Mouse (Mus musculus): ENCODE measurements around the gene Pak1ip1. TPM values are rescaled to one million over a fixed set of nuclear protein-coding genes. Genes with fewer than 3 reads are reported as not detected.

The Pak1ip1 gene
- polyA plus RNA-seq, 1 experiment from 2014 or later, result 92.0 TPM

GRCm38 (mm10) chr13:41016797-41017405 lies 16.1 kb downstream of the Pak1ip1 start:
- H3K4me3 ChIP-seq (ENCODE audit: low read depth, low read length), result peak overlapping the region; percentile 63
- WGBS, result 35% methylated on average over 12 of the region's 12 CpGs
- DNase-seq (ENCODE audit: low spot score) (no peak), ATAC-seq (replicated peaks; ENCODE audit: low FRiP score) (no peak; the same call in 1 of the 2 replicates)
- H3K9me3 ChIP-seq (ENCODE audit: control insufficient read depth, low read length), result no peaks in the 10 kb centered on the region
- peaks cover 5% of the 10 kb centered on the region; the same call in 1 of the 2 replicates for H3K4me1 ChIP-seq (replicated peaks; ENCODE audit: control insufficient read depth, insufficient read depth, low read length)
- no peaks in the 10 kb centered on the region for H3K27me3 ChIP-seq (ENCODE audit: control insufficient read depth, insufficient read depth, low read length)
- H3K36me3 ChIP-seq (ENCODE audit: control insufficient read depth, insufficient read depth, low read length), result peaks cover 4% of the 10 kb centered on the region; the same call in 1 of the 2 replicates
- peak overlapping the region; percentile 81 for H3K9ac ChIP-seq (ENCODE audit: low read length)
- peak overlapping the region; percentile 59; the same call in 1 of the 2 replicates for H3K27ac ChIP-seq (ENCODE audit: low read depth, low read length)
- H3K4me2 ChIP-seq (ENCODE audit: low read depth, low read length, severe bottlenecking), result peak overlapping the region; percentile 81

GRCm38 (mm10) chr13:41017832-41018231 lies 17.0 kb downstream of the Pak1ip1 start:
- ATAC-seq (replicated peaks; ENCODE audit: low FRiP score) (no peak), DNase-seq (ENCODE audit: low spot score) (no peak)
- WGBS, result 92% methylated on average over 4 of the region's 4 CpGs
- Histone ChIP-seq H3K4me1 (replicated peaks; ENCODE audit: control insufficient read depth, insufficient read depth, low read length) (peaks cover 5% of the 10 kb centered on the region; the same call in 1 of the 2 replicates), H3K9ac (ENCODE audit: low read length) (no peak overlapping the region), H3K4me3 (ENCODE audit: low read depth, low read length) (peak overlapping the region; percentile 63; the same call in 1 of the 2 replicates), H3K27me3 (ENCODE audit: control insufficient read depth, insufficient read depth, low read length) (no peaks in the 10 kb centered on the region), H3K36me3 (ENCODE audit: control insufficient read depth, insufficient read depth, low read length) (no peaks in the 10 kb centered on the region; the same call in 1 of the 2 replicates), H3K9me3 (ENCODE audit: control insufficient read depth, low read length) (no peaks in the 10 kb centered on the region), H3K27ac (ENCODE audit: low read depth, low read length) (no peak overlapping the region), H3K4me2 (ENCODE audit: low read depth, low read length, severe bottlenecking) (no peak overlapping the region)

- Histone ChIP-seq H3K4me2 (ENCODE audit: low read depth, low read length, severe bottlenecking) (no peak overlapping the region), H3K9me3 (ENCODE audit: control insufficient read depth, low read length) (no peaks in the 10 kb centered on the region), H3K4me1 (replicated peaks; ENCODE audit: control insufficient read depth, insufficient read depth, low read length) (peaks cover 5% of the 10 kb centered on the region; the same call in 1 of the 2 replicates), H3K36me3 (ENCODE audit: control insufficient read depth, insufficient read depth, low read length) (no peaks in the 10 kb centered on the region; the same call in 1 of the 2 replicates), H3K27me3 (ENCODE audit: control insufficient read depth, insufficient read depth, low read length) (no peaks in the 10 kb centered on the region), H3K4me3 (ENCODE audit: low read depth, low read length) (no peak overlapping the region), H3K9ac (ENCODE audit: low read length) (no peak overlapping the region), H3K27ac (ENCODE audit: low read depth, low read length) (no peak overlapping the region)
- no peak for DNase-seq (ENCODE audit: low spot score)
- ATAC-seq (replicated peaks; ENCODE audit: low FRiP score), result no peak
- whole genome bisulfite sequencing, result 95% methylated on average over 9 of the region's 9 CpGs
These were observed 17.4 kb downstream of the Pak1ip1 start for GRCm38 (mm10) chr13:41018236-41018635.

GRCm38 (mm10) chr13:41018756-41019591 lies 18.2 kb downstream of the Pak1ip1 start:
- DNase-seq (ENCODE audit: low spot score), result no peak
- H3K4me2 ChIP-seq (ENCODE audit: low read depth, low read length, severe bottlenecking), result no peak overlapping the region
- H3K9me3 ChIP-seq (ENCODE audit: control insufficient read depth, low read length), result no peaks in the 10 kb centered on the region
- no peak for ATAC-seq (replicated peaks; ENCODE audit: low FRiP score)
- H3K27me3 ChIP-seq (ENCODE audit: control insufficient read depth, insufficient read depth, low read length), result no peaks in the 10 kb centered on the region
- no peak overlapping the region for H3K4me3 ChIP-seq (ENCODE audit: low read depth, low read length)
- H3K9ac ChIP-seq (ENCODE audit: low read length), result no peak overlapping the region
- H3K36me3 ChIP-seq (ENCODE audit: control insufficient read depth, insufficient read depth, low read length), result no peaks in the 10 kb centered on the region; the same call in 1 of the 2 replicates
- no peak overlapping the region for H3K27ac ChIP-seq (ENCODE audit: low read depth, low read length)
- 94% methylated on average over 13 of the region's 13 CpGs for WGBS
- H3K4me1 ChIP-seq (replicated peaks; ENCODE audit: control insufficient read depth, insufficient read depth, low read length), result peaks cover 5% of the 10 kb centered on the region; the same call in 1 of the 2 replicates

GRCm38 (mm10) chr13:41020494-41020893 lies 19.7 kb downstream of the Pak1ip1 start:
- Histone ChIP-seq H3K27ac (ENCODE audit: low read depth, low read length) (no peak overlapping the region), H3K27me3 (ENCODE audit: control insufficient read depth, insufficient read depth, low read length) (no peaks in the 10 kb centered on the region), H3K4me3 (ENCODE audit: low read depth, low read length) (no peak overlapping the region), H3K4me2 (ENCODE audit: low read depth, low read length, severe bottlenecking) (no peak overlapping the region), H3K9me3 (ENCODE audit: control insufficient read depth, low read length) (no peaks in the 10 kb centered on the region), H3K9ac (ENCODE audit: low read length) (no peak overlapping the region), H3K36me3 (ENCODE audit: control insufficient read depth, insufficient read depth, low read length) (no peaks in the 10 kb centered on the region; the same call in 1 of the 2 replicates), H3K4me1 (replicated peaks; ENCODE audit: control insufficient read depth, insufficient read depth, low read length) (peaks cover 5% of the 10 kb centered on the region; the same call in 1 of the 2 replicates)
- 78% methylated on average over 7 of the region's 7 CpGs for WGBS
- DNase-seq (ENCODE audit: low spot score), result no peak
- ATAC-seq (replicated peaks; ENCODE audit: low FRiP score), result no peak

- Histone ChIP-seq H3K4me3 (ENCODE audit: low read depth, low read length) (no peak overlapping the region), H3K4me1 (replicated peaks; ENCODE audit: control insufficient read depth, insufficient read depth, low read length) (peaks cover 5% of the 10 kb centered on the region; the same call in 1 of the 2 replicates), H3K36me3 (ENCODE audit: control insufficient read depth, insufficient read depth, low read length) (no peaks in the 10 kb centered on the region; the same call in 1 of the 2 replicates), H3K27ac (ENCODE audit: low read depth, low read length) (no peak overlapping the region), H3K9ac (ENCODE audit: low read length) (no peak overlapping the region), H3K4me2 (ENCODE audit: low read depth, low read length, severe bottlenecking) (no peak overlapping the region), H3K27me3 (ENCODE audit: control insufficient read depth, insufficient read depth, low read length) (no peaks in the 10 kb centered on the region), H3K9me3 (ENCODE audit: control insufficient read depth, low read length) (no peaks in the 10 kb centered on the region)
- 92% methylated on average over 6 of the region's 6 CpGs for WGBS
- ATAC-seq (replicated peaks; ENCODE audit: low FRiP score) (no peak), DNase-seq (ENCODE audit: low spot score) (no peak)
These were observed 20.8 kb downstream of the Pak1ip1 start for GRCm38 (mm10) chr13:41021607-41022006.

GRCm38 (mm10) chr13:41022099-41022498 lies 21.3 kb downstream of the Pak1ip1 start:
- DNase-seq (ENCODE audit: low spot score), result no peak
- Histone ChIP-seq H3K9me3 (ENCODE audit: control insufficient read depth, low read length) (no peaks in the 10 kb centered on the region), H3K36me3 (ENCODE audit: control insufficient read depth, insufficient read depth, low read length) (no peaks in the 10 kb centered on the region; the same call in 1 of the 2 replicates), H3K27ac (ENCODE audit: low read depth, low read length) (no peak overlapping the region), H3K4me3 (ENCODE audit: low read depth, low read length) (no peak overlapping the region), H3K27me3 (ENCODE audit: control insufficient read depth, insufficient read depth, low read length) (no peaks in the 10 kb centered on the region), H3K4me2 (ENCODE audit: low read depth, low read length, severe bottlenecking) (no peak overlapping the region), H3K4me1 (replicated peaks; ENCODE audit: control insufficient read depth, insufficient read depth, low read length) (peaks cover 2% of the 10 kb centered on the region; the same call in 1 of the 2 replicates), H3K9ac (ENCODE audit: low read length) (no peak overlapping the region)
- ATAC-seq (replicated peaks; ENCODE audit: low FRiP score), result no peak
- WGBS, result 89% methylated on average over 13 of the region's 13 CpGs

- H3K9me3 ChIP-seq (ENCODE audit: control insufficient read depth, low read length), result no peaks in the 10 kb centered on the region
- no peaks in the 10 kb centered on the region for H3K36me3 ChIP-seq (ENCODE audit: control insufficient read depth, insufficient read depth, low read length)
- H3K27me3 ChIP-seq (ENCODE audit: control insufficient read depth, insufficient read depth, low read length), result no peaks in the 10 kb centered on the region
- no peak overlapping the region for H3K27ac ChIP-seq (ENCODE audit: low read depth, low read length)
- no peak overlapping the region for H3K9ac ChIP-seq (ENCODE audit: low read length)
- H3K4me3 ChIP-seq (ENCODE audit: low read depth, low read length), result no peak overlapping the region
- H3K4me2 ChIP-seq (ENCODE audit: low read depth, low read length, severe bottlenecking), result no peak overlapping the region
- WGBS, result 85% methylated on average over 5 of the region's 5 CpGs
- H3K4me1 ChIP-seq (replicated peaks; ENCODE audit: control insufficient read depth, insufficient read depth, low read length), result no peaks in the 10 kb centered on the region
- no peak for DNase-seq (ENCODE audit: low spot score)
- ATAC-seq (replicated peaks; ENCODE audit: low FRiP score), result no peak
These were observed 29.3 kb downstream of the Pak1ip1 start for GRCm38 (mm10) chr13:41030098-41030497.

Data from forebrain, embryonic 11.5 days (tissue).